Mouse (Mus musculus) intestine, embryonic 14.5 days (tissue): ENCODE measurements around the gene Sgms1. TPM values are rescaled to one million over a fixed set of nuclear protein-coding genes. Genes with fewer than 3 reads are reported as not detected.

Source experiments
- ATAC-seq: fragments of 200-750 bp; cut with Nextera tagmentation; replicated peaks from 2 replicates; pipeline ENCODE4 v1.8.0; 2017; ENCODE audit warnings: low read depth, moderate number of reproducible peaks, moderate TSS enrichment, moderate library complexity; ENCODE audit not compliant: low FRiP score, low TSS enrichment
- DNase-seq: peaks from one replicate; pipeline ENCODE4 v3.0.0-alpha.2; 2018; ENCODE audit warnings: low spot score
- H3K27ac ChIP-seq: fragments of 300-500 bp; sonication (generic); 2 replicates; pipeline ENCODE4 v1.5.1; 2014; ENCODE audit warnings: low read depth, mild to moderate bottlenecking, control low read depth
- H3K27me3 ChIP-seq: fragments of 300-500 bp; sonication (generic); replicated peaks from 2 replicates; pipeline ENCODE4 v1.6.1; 2014; ENCODE audit warnings: low read length, control low read depth; ENCODE audit not compliant: control insufficient read depth, insufficient read depth
- H3K36me3 ChIP-seq: fragments of 300-500 bp; sonication (generic); 2 replicates; pipeline ENCODE4 v1.6.1; 2014; ENCODE audit warnings: low read length, control low read depth; ENCODE audit not compliant: control insufficient read depth, insufficient read depth
- H3K4me1 ChIP-seq: fragments of 300-500 bp; sonication (generic); replicated peaks from 2 replicates; pipeline ENCODE4 v1.6.1; 2014; ENCODE audit warnings: low read length, control low read depth, mixed read lengths; ENCODE audit not compliant: control insufficient read depth, insufficient read depth
- H3K4me2 ChIP-seq: fragments of 300-500 bp; sonication (generic); 2 replicates; pipeline ENCODE4 v1.6.1; 2014; ENCODE audit warnings: low read length
- H3K4me3 ChIP-seq: fragments of 300-500 bp; sonication (generic); 2 replicates; pipeline ENCODE4 v1.5.1; 2014; ENCODE audit warnings: low read depth, low read length, control low read depth, mixed read lengths
- H3K9ac ChIP-seq: fragments of 300-500 bp; sonication (generic); 2 replicates; pipeline ENCODE4 v1.6.1; 2014; ENCODE audit warnings: mild to moderate bottlenecking, low read length
- H3K9me3 ChIP-seq: fragments of 300-500 bp; sonication (generic); 2 replicates; pipeline ENCODE4 v1.6.1; 2016; ENCODE audit warnings: low read length, control low read depth; ENCODE audit not compliant: control insufficient read depth
- WGBS: fragments of 180-500 bp; shearing (Covaris S2); extraction: QIAGEN DNeasy Blood & Tissue Kit; methylation state at CpG from one replicate; pipeline ENCODE4 v1.1.7; 2014; 5-methylcytosine and 5-hydroxymethylcytosine counted together
- polyA plus RNA-seq: library from polyadenylated mRNA; unstranded; fragments of >200 nt; fragmentation: Nextera tagmentation; extraction: Ambion mirVana; gene quantifications from 2 replicates; pipeline ENCODE4 v1.2.1, GENCODE M21; 2014

The Sgms1 gene
- polyA plus RNA-seq, 1 experiment from 2014 or later = 37.5 TPM

- Histone ChIP-seq H3K4me3 (no peak overlapping the region), H3K4me1 (no peaks in the 10 kb centered on the region; the same call in 1 of the 2 replicates), H3K27me3 (no peaks in the 10 kb centered on the region), H3K9me3 (no peaks in the 10 kb centered on the region), H3K27ac (no peak overlapping the region), H3K9ac (no peak overlapping the region), H3K36me3 (no peaks in the 10 kb centered on the region), H3K4me2 (no peak overlapping the region)
- ATAC-seq = no peak
- no peak for DNase-seq
- 90% methylated on average over 5 of the region's 5 CpGs for WGBS
Observed at GRCm38 (mm10) chr19:32284681-32285454, 104.6 kb downstream of the Sgms1 start.

DNA sequence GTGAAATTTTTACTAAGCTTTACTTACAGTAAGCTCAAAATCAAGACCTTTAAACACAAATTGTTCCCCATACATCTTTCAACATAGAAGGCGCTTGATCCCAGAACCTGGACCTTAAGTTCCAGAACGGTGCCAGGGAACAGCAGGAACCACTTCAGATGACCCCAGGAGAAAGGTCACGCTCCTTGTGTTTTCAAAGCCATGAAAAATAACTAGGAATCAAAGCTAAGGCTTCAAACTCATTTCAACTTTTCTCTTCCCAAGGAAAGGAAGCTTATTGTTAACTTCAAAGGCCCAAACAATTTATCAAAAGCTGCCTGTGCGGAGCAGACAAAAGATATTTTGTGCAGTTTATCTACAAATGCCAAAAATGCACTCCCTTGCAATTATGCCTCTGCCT is 107.6 kb downstream of the Sgms1 start:
- Histone ChIP-seq H3K36me3 (no peaks in the 10 kb centered on the region), H3K9me3 (no peaks in the 10 kb centered on the region), H3K4me3 (no peak overlapping the region), H3K27me3 (no peaks in the 10 kb centered on the region), H3K4me2 (no peak overlapping the region), H3K27ac (no peak overlapping the region), H3K4me1 (no peaks in the 10 kb centered on the region; the same call in 1 of the 2 replicates), H3K9ac (no peak overlapping the region)
- WGBS = 72% methylated on average over 4 of the region's 4 CpGs
- no peak for ATAC-seq
- no peak for DNase-seq

DNA sequence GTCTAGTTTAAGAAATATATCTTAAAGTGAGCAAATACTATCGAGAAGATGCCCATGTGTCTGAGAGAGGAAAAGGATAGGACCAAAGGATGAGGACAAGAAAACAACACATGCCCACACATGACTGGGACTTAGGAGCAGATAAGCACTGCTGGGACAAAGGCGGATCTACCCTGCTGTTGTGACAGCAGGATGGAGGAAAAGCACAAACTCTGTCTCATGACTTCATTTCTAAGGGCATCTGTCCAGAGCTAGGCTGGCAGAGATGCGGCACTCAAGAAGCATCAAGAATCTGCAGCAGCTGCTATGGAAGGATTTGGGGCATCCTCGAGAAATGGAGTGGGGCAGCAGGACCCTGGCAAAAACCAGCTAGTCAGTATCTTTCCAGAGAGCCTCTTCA is 109.1 kb downstream of the Sgms1 start:
- Histone ChIP-seq H3K4me1 (no peaks in the 10 kb centered on the region; the same call in 1 of the 2 replicates), H3K27me3 (no peaks in the 10 kb centered on the region), H3K4me3 (no peak overlapping the region), H3K9me3 (no peaks in the 10 kb centered on the region), H3K36me3 (no peaks in the 10 kb centered on the region), H3K9ac (no peak overlapping the region), H3K4me2 (no peak overlapping the region), H3K27ac (no peak overlapping the region)
- 78% methylated on average over 4 of the region's 4 CpGs for WGBS
- ATAC-seq (no peak), DNase-seq (no peak)

DNA sequence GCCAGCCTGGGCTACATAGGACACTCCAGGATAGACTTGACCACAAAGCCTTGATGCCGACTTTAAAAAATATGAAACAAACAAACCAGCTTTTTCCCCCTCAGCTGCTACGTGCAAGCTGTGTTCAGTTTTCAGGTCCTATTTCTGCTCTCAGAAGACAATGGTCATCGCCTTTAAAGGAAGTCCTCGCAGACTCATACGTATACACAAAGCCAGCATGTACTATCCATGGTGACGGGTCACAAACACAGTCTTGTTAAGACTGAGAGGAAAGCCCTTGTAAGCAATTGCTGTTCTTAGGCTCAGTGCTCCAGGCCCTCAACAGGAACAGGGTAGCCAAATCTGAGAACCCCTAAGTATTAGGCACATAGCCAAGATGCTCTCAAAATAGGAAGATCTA is 110.1 kb downstream of the Sgms1 start:
- Histone ChIP-seq H3K27ac (no peak overlapping the region), H3K9me3 (no peaks in the 10 kb centered on the region), H3K36me3 (no peaks in the 10 kb centered on the region), H3K4me1 (no peaks in the 10 kb centered on the region), H3K4me3 (no peak overlapping the region), H3K9ac (no peak overlapping the region), H3K4me2 (no peak overlapping the region), H3K27me3 (no peaks in the 10 kb centered on the region)
- ATAC-seq (no peak), DNase-seq (no peak)
- 82% methylated on average over 6 of the region's 6 CpGs for WGBS

DNA sequence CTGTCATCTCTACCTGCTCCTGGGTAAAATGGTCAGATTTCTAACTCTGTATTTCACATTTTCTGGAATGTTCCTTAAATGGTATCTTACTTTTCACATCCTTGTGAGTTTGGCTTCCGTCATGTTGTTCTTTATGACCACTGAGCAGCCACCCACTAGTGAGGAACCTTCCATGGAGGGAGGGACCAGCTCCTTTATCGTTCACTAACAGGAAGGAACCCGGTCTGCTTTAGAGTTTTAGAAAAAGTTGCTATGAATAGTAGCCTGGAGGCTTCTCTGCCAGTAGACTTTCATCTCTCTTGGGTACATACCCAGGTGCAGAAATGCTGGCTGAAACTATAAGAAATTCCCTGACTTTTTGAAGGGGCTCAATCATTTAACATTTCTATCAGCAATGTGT is 111.6 kb downstream of the Sgms1 start:
- Histone ChIP-seq H3K9me3 (no peaks in the 10 kb centered on the region), H3K4me2 (no peak overlapping the region), H3K9ac (no peak overlapping the region), H3K36me3 (no peaks in the 10 kb centered on the region), H3K27me3 (no peaks in the 10 kb centered on the region), H3K27ac (no peak overlapping the region), H3K4me1 (no peaks in the 10 kb centered on the region), H3K4me3 (no peak overlapping the region)
- DNase-seq (no peak), ATAC-seq (no peak)
- WGBS = 80% methylated on average over 3 of the region's 3 CpGs

DNA sequence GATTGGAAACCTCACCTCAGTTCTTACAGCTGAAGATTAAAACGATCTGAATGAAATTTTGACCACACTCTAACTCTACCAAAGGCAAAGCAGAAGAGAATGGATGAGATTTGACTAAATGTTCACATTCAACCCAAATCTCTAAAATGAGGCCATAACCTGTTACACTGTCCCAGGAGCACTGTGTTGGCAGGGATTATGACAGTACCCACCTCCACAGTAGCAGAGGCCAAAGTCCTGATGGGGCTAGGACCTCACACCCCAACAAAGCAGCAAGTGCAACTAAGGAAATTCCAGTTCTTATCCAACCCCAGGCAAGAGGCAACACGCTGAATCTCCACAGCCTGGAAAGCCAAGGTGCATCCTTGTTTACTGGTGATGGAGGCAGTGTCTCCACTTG is 112.2 kb downstream of the Sgms1 start:
- 87% methylated on average over 2 of the region's 2 CpGs for WGBS
- no peak for ATAC-seq

GRCm38 (mm10) chr19:32276817-32277216 is 112.7 kb downstream of the Sgms1 start:
- no peak for ATAC-seq
- Histone ChIP-seq H3K9me3 (no peaks in the 10 kb centered on the region), H3K27me3 (no peaks in the 10 kb centered on the region), H3K27ac (no peak overlapping the region), H3K4me2 (no peak overlapping the region), H3K9ac (no peak overlapping the region), H3K36me3 (no peaks in the 10 kb centered on the region), H3K4me1 (no peaks in the 10 kb centered on the region), H3K4me3 (no peak overlapping the region)
- no peak for DNase-seq
- WGBS = 82% methylated on average over 8 of the region's 8 CpGs

More for the DNA sequence above, 112.2 kb downstream of the Sgms1 start:
- Histone ChIP-seq H3K9ac (no peak overlapping the region), H3K4me2 (no peak overlapping the region), H3K36me3 (no peaks in the 10 kb centered on the region), H3K4me3 (no peak overlapping the region), H3K27ac (no peak overlapping the region), H3K27me3 (no peaks in the 10 kb centered on the region), H3K4me1 (no peaks in the 10 kb centered on the region), H3K9me3 (no peaks in the 10 kb centered on the region)
- no peak for DNase-seq

GRCm38 (mm10) chr19:32276263-32276662 is 113.3 kb downstream of the Sgms1 start:
- no peak for ATAC-seq
- 92% methylated on average over 5 of the region's 5 CpGs for WGBS

More at GRCm38 (mm10) chr19:32276263-32276662, 113.3 kb downstream of the Sgms1 start:
- Histone ChIP-seq H3K27me3 (no peaks in the 10 kb centered on the region), H3K36me3 (no peaks in the 10 kb centered on the region), H3K9ac (no peak overlapping the region), H3K9me3 (no peaks in the 10 kb centered on the region), H3K4me2 (no peak overlapping the region), H3K27ac (no peak overlapping the region), H3K4me3 (no peak overlapping the region), H3K4me1 (no peaks in the 10 kb centered on the region)
- no peak for DNase-seq
